Mouse (Mus musculus): ENCODE measurements around the gene Spo11. TPM values are rescaled to one million over a fixed set of nuclear protein-coding genes. Genes with fewer than 3 reads are reported as not detected.

Gene Spo11
- total RNA-seq (2021): not detected

GRCm38 (mm10) chr2:172977409-172978130 is at the start of gene Spo11:
TSS of gene Spo11 (plus strand) at chr2:172977700.
- DNase-seq: no peak
- intact Hi-C loops (cut with DNase I): no loop called here

GRCm38 (mm10) chr2:172929905-172930436 is 47.5 kb upstream of the Spo11 start:
- DNase-seq: no peak
- intact Hi-C loops (cut with DNase I): no loop called here

GRCm38 (mm10) chr2:172931137-172931898 is 46.2 kb upstream of the Spo11 start:
- intact Hi-C loops (cut with DNase I): no loop called here
- no peak for DNase-seq

GRCm38 (mm10) chr2:172933631-172934419 is 43.7 kb upstream of the Spo11 start:
- DNase-seq: peak in 1 of 2 experiments; percentile 17
- intact Hi-C loops (cut with DNase I): no loop called here

GRCm38 (mm10) chr2:172934420-172934788 is 43.1 kb upstream of the Spo11 start:
- no peak for DNase-seq
- intact Hi-C loops (cut with DNase I): no loop called here

GRCm38 (mm10) chr2:172934891-172935740 is 42.4 kb upstream of the Spo11 start:
- no peak for DNase-seq

GRCm38 (mm10) chr2:172935776-172936562 is 41.5 kb upstream of the Spo11 start:
- intact Hi-C loops (cut with DNase I): loop anchor here (5.0 kb wide), 1 partner anchor 84 kb away; no protein-coding TSS in a partner anchor
- DNase-seq: no peak

More at GRCm38 (mm10) chr2:172934891-172935740, 42.4 kb upstream of the Spo11 start:
- intact Hi-C loops (cut with DNase I): loop anchor here (5.0 kb wide), 1 partner anchor 83 kb away; no protein-coding TSS in a partner anchor

GRCm38 (mm10) chr2:172936844-172937243 is 40.7 kb upstream of the Spo11 start:
- intact Hi-C loops (cut with DNase I): loop anchor here (5.0 kb wide), 1 partner anchor 85 kb away; no protein-coding TSS in a partner anchor
- no peak for DNase-seq

- intact Hi-C loops (cut with DNase I): loop anchor here (5.0 kb wide), 1 partner anchor 85 kb away; no protein-coding TSS in a partner anchor
- no peak for DNase-seq
Measured at GRCm38 (mm10) chr2:172937326-172938190, 39.9 kb upstream of the Spo11 start.

GRCm38 (mm10) chr2:172938761-172939638 is 38.5 kb upstream of the Spo11 start:
- intact Hi-C loops (cut with DNase I): loop anchor here (5.0 kb wide), 1 partner anchor 87 kb away; no protein-coding TSS in a partner anchor
- peak in 1 of 2 experiments; percentile 3 for DNase-seq

- DNase-seq: peak in 1 of 2 experiments; percentile 3
- intact Hi-C loops (cut with DNase I): loop anchor here (5.0 kb wide), 1 partner anchor 87 kb away; no protein-coding TSS in a partner anchor
Measured at GRCm38 (mm10) chr2:172939639-172940002, 37.9 kb upstream of the Spo11 start.

GRCm38 (mm10) chr2:172940003-172940798 is 37.3 kb upstream of the Spo11 start, which contains the start of gene Bmp7:
TSS of gene Bmp7 (minus strand) at chr2:172940321.
- DNase-seq: peak; percentile 28 to 50
- intact Hi-C loops (cut with DNase I): no loop called here

- no peak for DNase-seq
- intact Hi-C loops (cut with DNase I): no loop called here
Measured at GRCm38 (mm10) chr2:172940799-172941163, 36.7 kb upstream of the Spo11 start.

GRCm38 (mm10) chr2:172949051-172949450 is 28.4 kb upstream of the Spo11 start:
- no peak for DNase-seq

GRCm38 (mm10) chr2:172950119-172950676 is 27.3 kb upstream of the Spo11 start:
- intact Hi-C loops (cut with DNase I): no loop called here
- no peak for DNase-seq

More at GRCm38 (mm10) chr2:172949051-172949450, 28.4 kb upstream of the Spo11 start:
- intact Hi-C loops (cut with DNase I): loop anchor here (1.0 kb wide), 1 partner anchor 118 kb away; no protein-coding TSS in a partner anchor
